Mouse (Mus musculus) left cerebral cortex, postnatal 36 days (tissue): ENCODE data around the gene Mknk1. TPM values are rescaled to one million over a fixed set of nuclear protein-coding genes. Genes with fewer than 3 reads are reported as not detected.

Experiments used
- DNase-seq, 2 experiments: peaks; one replicate each; pipeline ENCODE4 v3.0.0; 2021 to 2022; ENCODE audit warnings: low spot score in 2 of 2, mixed read lengths in 1 of 2
- intact Hi-C: fragments of 180-260 bp; cut with DNase I; formaldehyde crosslinking; loops from one replicate; pipeline ENCODE4 v1.15.1; 2025
- total RNA-seq, 2 experiments: library from RNA; stranded (reverse); gene quantifications; 2 replicates each; pipeline ENCODE4 v1.2.3; 2021

Mknk1 gene
- 10 to 100 TPM; 32.6 to 40.7 TPM for total RNA-seq

GRCm38 (mm10) chr4:115838696-115839641 is at the start of gene Mknk1:
Gene Mknk1 (plus strand): TSS chr4:115839198.
- intact Hi-C loops, result no loop called here
- peak; percentile 88 to 89 for DNase-seq

- intact Hi-C loops, result no loop called here
- no peak for DNase-seq
These were observed 48.1 kb upstream of the Mknk1 start for GRCm38 (mm10) chr4:115790864-115791263.

GRCm38 (mm10) chr4:115795360-115795759 is 43.6 kb upstream of the Mknk1 start:
- DNase-seq, result no peak
- intact Hi-C loops, result no loop called here

GRCm38 (mm10) chr4:115799981-115800380 is 39.0 kb upstream of the Mknk1 start:
- intact Hi-C loops, result no loop called here
- DNase-seq, result no peak

GRCm38 (mm10) chr4:115812326-115812725 is 26.7 kb upstream of the Mknk1 start:
- no peak for DNase-seq
- intact Hi-C loops, result no loop called here

- intact Hi-C loops, result no loop called here
- DNase-seq, result no peak
These were observed 23.4 kb upstream of the Mknk1 start for GRCm38 (mm10) chr4:115815606-115816005.

GRCm38 (mm10) chr4:115820199-115820598 is 18.8 kb upstream of the Mknk1 start:
- DNase-seq, result no peak
- intact Hi-C loops, result no loop called here

GRCm38 (mm10) chr4:115820944-115821343 is 18.1 kb upstream of the Mknk1 start:
- intact Hi-C loops, result no loop called here
- DNase-seq, result no peak

- DNase-seq, result no peak
- intact Hi-C loops, result no loop called here
These were observed 17.6 kb upstream of the Mknk1 start for GRCm38 (mm10) chr4:115821431-115821830.

GRCm38 (mm10) chr4:115821928-115822327 is 17.1 kb upstream of the Mknk1 start:
- intact Hi-C loops, result no loop called here
- no peak for DNase-seq

- no peak for DNase-seq
- intact Hi-C loops, result no loop called here
These were observed 14.8 kb upstream of the Mknk1 start for GRCm38 (mm10) chr4:115824178-115824577.

GRCm38 (mm10) chr4:115825271-115825670 is 13.7 kb upstream of the Mknk1 start:
- no peak for DNase-seq
- intact Hi-C loops, result no loop called here

- intact Hi-C loops, result no loop called here
- DNase-seq, result no peak
These were observed 11.9 kb upstream of the Mknk1 start for GRCm38 (mm10) chr4:115827066-115827465.

GRCm38 (mm10) chr4:115827535-115827887 is 11.5 kb upstream of the Mknk1 start:
- DNase-seq, result no peak
- intact Hi-C loops, result no loop called here

GRCm38 (mm10) chr4:115827888-115828571 is 11.0 kb upstream of the Mknk1 start, which contains the start of gene Mob3c:
Gene Mob3c (plus strand): TSS chr4:115828092.
- intact Hi-C loops, result loop anchor here (1.0 kb wide), 1 partner anchor 43 kb away; no protein-coding TSS in a partner anchor

GRCm38 (mm10) chr4:115828572-115828902 is 10.5 kb upstream of the Mknk1 start:
- intact Hi-C loops, result loop anchor here (1.0 kb wide), 1 partner anchor 43 kb away; no protein-coding TSS in a partner anchor
- DNase-seq, result no peak

More at GRCm38 (mm10) chr4:115827888-115828571, 11.0 kb upstream of the Mknk1 start, which contains the start of gene Mob3c:
- DNase-seq, result peak; percentile 49 to 60

GRCm38 (mm10) chr4:115830491-115830890 is 8.5 kb upstream of the Mknk1 start:
- intact Hi-C loops, result no loop called here
- DNase-seq, result no peak

GRCm38 (mm10) chr4:115831221-115831620 is 7.8 kb upstream of the Mknk1 start:
- intact Hi-C loops, result no loop called here
- no peak for DNase-seq

- DNase-seq, result peak in 1 of 2 experiments; percentile 20
- intact Hi-C loops, result no loop called here
These were observed 7.0 kb upstream of the Mknk1 start for GRCm38 (mm10) chr4:115832040-115832439.

GRCm38 (mm10) chr4:115835576-115835975 is 3.4 kb upstream of the Mknk1 start:
- intact Hi-C loops, result no loop called here
- DNase-seq, result no peak

- intact Hi-C loops, result no loop called here
These were observed 802 bp upstream of the Mknk1 start for GRCm38 (mm10) chr4:115838196-115838595.

More at GRCm38 (mm10) chr4:115838196-115838595, 802 bp upstream of the Mknk1 start:
- no peak for DNase-seq
